In the genomic region with DNA sequence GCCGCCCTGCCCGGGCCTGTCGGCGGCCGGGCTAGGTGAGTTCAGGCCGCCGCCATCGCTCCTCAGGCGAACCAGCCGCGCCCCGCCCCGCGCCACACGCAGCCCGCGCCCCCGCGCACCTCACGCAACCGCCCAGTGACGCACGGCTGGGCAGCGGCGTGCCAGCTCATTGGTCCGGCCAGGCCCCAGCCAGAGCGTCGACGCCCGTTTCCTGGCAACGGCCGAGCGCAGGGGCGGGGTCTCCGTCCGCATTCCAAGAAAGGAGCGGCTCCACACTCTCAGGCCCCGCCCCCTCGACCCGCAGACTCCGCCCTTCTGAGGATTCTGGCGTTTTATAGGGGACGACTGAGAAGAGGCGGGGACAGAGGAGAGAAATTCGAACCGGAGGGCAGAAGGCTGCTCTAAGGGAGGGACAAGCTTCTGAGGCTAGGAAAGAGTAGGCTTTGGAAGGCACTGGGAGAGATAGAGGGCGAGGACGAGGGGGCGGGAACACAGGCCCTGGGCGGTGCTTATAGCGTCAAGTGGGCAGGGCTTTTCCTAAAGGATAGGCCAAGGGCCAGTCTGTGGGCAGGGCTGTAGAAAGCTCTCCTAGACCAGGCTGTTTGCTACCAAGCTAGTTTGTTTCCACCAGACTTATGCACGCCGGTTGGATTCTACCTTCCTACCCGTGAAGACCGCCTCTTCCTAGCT, we compare ENCODE assay signal across 1 mouse cellular context.
A peak's percentile ranks its signal among the peaks of the same experiment; 100 is the strongest.
TF ChIP-seq lines count a peak whose summit lies in the region.

Gene Fam160a2 (minus strand): TSS at position 120 of the 690 bp plus-strand sequence.

TF ChIP-seq in MEL, 35 proteins besides CTCF, POLR2A, EP300 and RAD21 (continued from another document):
- 0 out of 2 replicates have a peak, but pooled peaks have one; percentile 61 for TF ChIP-seq SIN3A (IDR thresholded peaks at IDR 0.05; ENCODE audit: low read length)
- no peak for TF ChIP-seq ZKSCAN1 (IDR thresholded peaks at IDR 0.05; ENCODE audit: low read depth, low read length)
- no peak for TF ChIP-seq ZNF384 (IDR thresholded peaks at IDR 0.05; ENCODE audit: low read depth, low read length)
